Mouse (Mus musculus) liver, postnatal 0 days (tissue): ENCODE measurements around the gene Kri1.

Source experiments
- CTCF ChIP-seq: sonication (generic); IDR thresholded peaks from 2 replicates; pipeline ENCODE4 v1.5.1; 2016; ENCODE audit warnings: antibody characterized with exemption, low read depth
- EP300 ChIP-seq: IDR thresholded peaks from 2 replicates; pipeline ENCODE4 v1.6.1; 2016; ENCODE audit warnings: antibody characterized with exemption, low read depth, mild to moderate bottlenecking

GRCm38 (mm10) chr9:21244428-21245112 lies 43.2 kb downstream of the Kri1 start:
- TF ChIP-seq EP300, result no peak
- TF ChIP-seq CTCF, result no peak
